Mouse (Mus musculus) adrenal gland (tissue): ENCODE results near the gene E330009J07Rik.

ENCODE experiments used
- intact Hi-C: fragments of 180-260 bp; cut with DNase I; formaldehyde crosslinking; loops from one replicate; pipeline ENCODE4 v1.15.1; 2025

Gene E330009J07Rik

DNA sequence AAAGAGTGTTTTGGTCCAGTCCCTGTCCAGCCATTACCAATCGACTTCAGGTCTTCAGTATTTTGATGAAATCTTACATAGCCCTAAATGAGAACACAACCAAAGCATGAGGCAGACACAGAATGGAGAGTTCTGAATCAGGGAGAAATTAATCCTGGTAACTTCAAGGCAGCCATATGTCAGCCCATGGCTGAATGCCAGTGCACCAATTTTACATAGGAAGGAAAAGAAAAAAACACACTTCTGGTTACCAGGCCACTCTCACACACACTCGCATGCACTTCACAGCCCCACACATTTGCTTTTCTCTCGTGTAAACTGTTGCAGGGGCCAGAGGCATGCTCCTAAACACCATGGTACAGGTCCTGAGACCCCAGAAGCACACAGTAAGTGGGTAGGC, 5.1 kb downstream of the E330009J07Rik start:
- intact Hi-C loops, result no loop called here

DNA sequence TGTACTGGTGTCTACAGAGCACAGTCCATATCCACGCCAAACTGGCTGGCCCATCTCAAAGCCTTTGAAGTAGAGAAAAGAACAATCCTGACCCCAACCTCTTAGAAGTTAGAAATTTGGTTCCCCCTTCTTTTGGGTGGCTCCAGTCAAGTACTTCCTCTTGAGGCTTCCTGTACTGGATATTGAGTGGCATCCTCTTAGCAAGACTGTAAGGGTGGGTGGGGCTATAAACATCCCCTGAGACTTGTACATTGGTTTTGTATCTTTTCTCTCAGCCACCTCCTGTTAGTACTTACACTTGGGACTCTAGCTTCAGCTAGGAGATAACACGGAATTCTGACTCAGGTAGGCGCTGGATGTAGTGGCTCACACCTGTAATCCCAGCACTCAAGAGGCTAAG, 5.7 kb downstream of the E330009J07Rik start:
- intact Hi-C loops, result no loop called here

DNA sequence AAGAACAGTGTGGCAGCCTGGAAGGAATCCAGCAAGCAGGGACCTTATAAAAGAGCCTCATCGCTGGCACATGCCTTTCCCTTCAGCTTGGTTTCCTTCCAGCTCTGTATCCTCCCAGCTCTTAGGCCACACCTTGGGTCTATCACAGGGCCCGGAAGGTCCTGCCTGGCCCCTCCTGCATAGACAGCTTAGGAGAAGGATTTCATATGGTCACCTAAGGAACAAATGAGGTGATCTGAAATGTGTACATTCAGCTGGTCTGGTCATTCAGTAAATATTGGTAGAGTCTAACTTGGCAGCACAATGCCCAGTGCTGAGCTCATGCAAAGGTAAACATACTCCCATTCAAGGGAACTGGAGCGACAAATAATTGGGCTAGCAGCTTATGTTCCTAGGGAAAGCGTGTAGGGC, 6.4 kb downstream of the E330009J07Rik start:
- intact Hi-C loops, result no loop called here

DNA sequence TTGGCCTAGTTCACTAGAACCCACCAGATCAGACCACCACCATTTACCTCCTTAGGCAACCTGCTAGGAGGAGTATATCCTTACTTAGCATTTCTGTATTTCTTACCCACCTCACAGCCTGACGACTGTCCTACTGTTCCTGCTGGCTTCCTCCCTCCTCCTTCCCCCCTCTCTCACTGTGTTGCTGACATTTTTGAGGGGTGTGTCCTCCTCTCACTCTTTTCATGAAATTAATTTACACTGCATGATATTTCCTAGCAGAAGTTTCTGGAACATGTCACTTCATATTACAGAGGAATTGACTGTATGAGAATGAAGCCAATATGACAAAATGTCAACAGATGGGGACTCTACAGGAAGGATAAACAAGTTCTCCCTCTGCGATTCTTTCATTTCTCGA, 7.2 kb downstream of the E330009J07Rik start:
- intact Hi-C loops, result no loop called here

DNA sequence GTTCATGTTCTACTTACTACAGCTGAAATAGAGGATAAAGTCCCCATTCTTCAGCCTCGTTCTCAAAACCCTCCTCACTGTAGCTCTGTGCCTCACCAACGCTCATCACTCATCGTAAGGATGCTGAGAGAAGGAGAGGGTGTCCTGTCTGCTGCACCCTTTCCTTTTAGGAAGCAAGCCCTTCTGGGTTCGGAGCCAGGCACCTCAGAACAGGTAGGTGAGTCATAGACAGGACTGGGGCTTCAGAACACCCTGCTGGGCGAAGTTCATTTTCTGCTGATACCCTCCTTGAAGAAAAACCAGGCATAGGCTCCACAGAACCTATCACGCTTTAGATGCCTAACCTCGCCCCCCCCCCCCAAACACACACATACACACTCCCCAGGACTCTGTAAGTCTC, 8.5 kb downstream of the E330009J07Rik start:
- intact Hi-C loops, result no loop called here

DNA sequence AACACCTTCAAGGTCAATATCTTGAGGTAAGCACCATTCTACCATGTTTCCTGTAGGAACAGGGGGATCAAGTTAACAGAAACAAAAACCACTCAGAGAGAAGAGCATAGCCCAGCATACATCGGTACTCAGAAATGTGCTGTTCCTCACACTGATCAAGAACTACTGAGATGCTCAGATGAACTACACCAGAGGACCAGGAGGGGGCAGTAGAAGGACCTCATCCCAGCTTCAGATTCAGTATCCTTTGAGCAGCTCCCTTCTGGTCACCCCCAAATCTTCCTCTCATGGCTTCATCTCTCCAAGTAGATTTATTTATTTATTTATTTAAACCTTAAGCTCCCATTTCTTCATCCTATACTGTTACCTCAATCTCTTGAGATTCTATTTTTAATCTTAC, 12.2 kb downstream of the E330009J07Rik start:
- intact Hi-C loops, result no loop called here

DNA sequence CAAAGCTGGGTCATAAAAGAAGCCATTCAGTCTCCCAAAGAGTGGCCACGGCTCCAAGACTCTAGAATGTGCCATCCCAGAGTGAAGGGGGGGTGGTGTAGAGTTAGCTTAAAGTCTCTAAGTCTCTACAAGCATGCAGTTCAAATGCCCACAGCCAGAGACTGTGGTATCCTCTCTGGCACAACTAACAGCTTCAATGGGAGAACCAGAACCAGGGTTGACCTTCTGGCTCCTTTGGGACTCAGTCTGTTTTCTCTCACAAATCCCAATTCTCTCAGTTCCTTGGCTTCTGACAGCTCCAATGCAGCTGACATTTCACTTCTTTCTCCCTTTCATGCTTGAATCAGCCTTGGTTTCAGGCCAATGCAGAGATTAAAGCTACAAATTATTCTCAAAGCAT, 12.9 kb downstream of the E330009J07Rik start:
- intact Hi-C loops, result no loop called here

DNA sequence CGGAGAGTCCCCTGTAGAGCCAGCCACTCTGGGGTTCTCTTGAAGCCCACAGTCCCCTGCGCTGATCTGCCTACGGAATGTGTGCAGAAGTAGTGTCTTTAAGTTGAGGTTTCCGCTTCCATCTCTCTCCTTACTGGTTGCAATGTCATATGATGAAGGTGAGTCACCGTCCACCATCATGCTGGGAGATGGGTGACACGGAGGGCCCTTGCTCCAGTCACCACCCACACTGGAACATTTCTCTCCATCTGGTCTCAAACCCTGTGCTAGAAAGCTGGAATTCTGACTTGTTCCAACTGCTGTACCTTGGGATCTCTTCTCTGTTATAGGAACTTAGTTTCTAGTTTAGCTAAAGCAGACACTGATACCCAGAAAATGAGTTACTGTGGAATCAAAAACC, 14.8 kb downstream of the E330009J07Rik start:
- intact Hi-C loops, result no loop called here

DNA sequence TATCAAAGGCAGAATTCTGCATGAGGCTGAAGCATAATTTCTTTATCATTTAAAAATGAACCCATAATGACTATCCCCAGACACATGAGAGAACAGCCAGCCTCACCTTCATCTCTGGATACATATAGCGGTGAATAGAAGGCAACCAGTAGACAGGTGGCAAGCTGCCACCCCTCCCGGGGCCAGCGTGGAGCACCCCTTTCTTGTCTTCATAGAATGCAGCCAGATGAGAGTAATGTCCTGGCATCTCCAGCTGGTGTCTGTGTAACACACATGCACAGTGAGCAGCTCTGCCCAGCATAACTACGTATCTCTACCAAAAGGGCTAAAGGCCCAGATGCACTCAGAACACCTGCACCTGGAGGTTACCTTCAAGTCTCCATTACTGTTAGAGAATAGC, 17.5 kb downstream of the E330009J07Rik start:
- intact Hi-C loops, result no loop called here

DNA sequence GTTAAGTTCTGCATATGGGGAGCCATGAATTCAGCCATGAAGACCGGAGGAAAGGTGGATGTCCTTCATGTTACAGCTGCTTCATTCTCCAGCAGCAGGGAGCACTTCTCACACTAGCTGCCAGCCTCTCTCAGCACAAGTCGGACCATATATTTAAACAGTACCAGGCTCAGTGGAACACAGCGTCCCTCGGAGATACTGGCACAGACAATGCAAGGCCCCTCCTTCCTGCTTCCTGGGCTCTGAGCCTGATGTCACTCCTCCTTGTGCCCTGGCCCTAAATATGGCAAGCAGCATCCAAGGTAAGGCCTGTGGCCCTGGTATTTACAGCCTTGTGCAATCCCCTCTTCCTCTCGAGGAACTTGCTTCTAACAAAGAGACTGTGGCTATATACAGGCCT, 20.1 kb downstream of the E330009J07Rik start:
- intact Hi-C loops, result no loop called here

DNA sequence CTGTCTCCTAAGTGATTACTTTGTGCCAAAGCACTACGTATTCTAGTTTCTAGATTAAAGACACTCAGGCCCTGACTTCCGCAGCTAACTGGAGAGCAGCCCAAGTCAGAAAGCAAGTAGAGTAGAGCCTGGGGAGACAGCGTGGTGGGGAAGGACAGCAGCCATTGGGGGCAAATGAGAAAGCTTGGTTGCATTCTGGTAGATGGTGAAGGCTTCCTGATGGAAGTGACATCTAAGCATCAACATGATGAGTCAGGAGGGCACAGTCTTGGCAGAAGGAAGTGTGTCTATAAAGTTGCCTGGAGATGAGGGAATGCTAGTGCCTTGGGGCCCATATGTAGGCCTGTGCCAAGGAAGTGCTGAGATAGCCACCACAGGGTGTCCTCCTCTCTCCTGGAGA, 22.4 kb downstream of the E330009J07Rik start:
- intact Hi-C loops, result no loop called here

DNA sequence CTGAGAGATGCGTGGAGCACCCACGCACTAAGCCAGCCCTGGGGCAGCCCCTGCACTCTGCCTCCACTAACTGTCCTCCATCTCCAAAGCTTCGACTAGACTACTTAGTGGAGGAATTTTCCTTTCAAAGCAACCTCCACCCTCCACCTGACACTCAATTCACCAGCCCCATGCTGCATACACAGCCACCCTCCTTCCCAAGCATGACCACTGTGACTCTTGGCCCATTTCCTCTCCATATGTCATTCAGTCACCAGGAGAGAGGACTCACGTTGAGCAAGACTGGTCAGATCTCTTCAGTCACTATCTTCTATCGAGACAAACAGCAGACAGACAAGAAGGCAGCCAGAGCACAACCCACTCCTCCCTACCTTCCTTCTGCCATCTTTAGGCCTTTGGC, 22.9 kb downstream of the E330009J07Rik start:
- intact Hi-C loops, result no loop called here

DNA sequence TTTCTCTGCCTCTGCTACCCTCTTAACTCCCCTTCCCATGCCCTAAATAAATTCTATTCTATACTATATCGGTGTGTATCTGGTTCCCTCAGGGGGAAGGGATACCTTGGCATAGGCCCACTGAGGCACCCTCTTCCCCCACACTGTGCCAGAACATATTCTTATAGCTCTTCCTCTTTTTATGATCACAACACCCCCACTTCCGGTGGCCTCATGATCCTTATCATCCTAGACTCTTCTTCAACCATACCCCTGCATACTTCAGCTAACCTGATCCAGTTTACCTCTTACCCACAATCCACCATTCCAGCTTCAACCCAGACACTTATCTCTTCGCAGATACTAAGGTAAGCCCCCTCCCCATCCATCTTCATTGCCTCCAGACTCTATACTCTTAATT, 24.9 kb downstream of the E330009J07Rik start:
- intact Hi-C loops, result no loop called here

DNA sequence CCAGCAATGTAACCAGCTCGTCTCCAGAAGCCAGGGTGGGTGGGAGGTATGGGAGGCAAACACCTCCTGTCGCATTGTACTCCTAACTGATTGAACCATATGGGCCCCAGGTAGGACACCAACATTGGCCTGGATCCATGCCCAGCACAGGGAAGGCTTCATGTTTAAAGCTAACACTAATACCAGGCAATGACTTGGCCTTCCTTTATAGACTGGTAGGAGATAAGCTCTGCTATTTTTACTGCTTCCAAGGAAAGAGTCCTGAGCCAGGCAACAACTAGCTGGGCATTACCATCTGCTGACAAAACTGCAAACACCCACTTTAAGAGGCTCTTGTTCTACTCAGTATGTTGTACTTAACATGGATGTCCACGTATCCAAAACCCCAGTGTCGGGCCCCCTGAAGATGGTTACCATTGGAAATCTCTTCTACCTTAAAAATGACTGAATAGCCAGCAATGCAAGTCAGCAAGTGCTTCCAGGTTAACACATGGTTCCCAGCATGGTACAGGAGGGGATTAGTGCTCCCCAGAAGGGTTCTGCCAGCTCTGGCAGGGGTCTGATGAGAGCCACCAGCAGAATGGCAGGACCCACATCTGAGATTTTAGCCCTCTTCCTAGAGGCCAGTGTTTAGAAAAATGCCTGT, 32.2 kb downstream of the E330009J07Rik start:
- intact Hi-C loops, result no loop called here

DNA sequence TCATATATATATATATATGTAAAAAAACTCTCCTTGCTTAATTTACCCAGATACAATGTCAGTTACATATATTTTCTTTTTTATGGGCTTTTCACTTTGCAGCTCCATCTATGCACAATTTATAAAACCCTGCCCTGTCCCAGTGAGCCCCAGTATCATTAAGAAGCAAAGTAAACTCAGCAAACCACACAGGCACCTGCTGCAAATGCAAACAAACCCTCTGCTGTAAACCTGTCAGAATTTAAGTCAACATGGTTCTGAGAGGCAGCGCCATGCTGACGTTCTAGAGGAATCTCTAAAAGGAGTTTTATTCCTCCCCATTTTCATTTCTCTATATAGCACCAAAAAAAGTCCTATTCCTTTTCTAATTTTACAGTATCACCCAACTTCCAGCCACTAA, 33.9 kb downstream of the E330009J07Rik start:
- intact Hi-C loops, result no loop called here

DNA sequence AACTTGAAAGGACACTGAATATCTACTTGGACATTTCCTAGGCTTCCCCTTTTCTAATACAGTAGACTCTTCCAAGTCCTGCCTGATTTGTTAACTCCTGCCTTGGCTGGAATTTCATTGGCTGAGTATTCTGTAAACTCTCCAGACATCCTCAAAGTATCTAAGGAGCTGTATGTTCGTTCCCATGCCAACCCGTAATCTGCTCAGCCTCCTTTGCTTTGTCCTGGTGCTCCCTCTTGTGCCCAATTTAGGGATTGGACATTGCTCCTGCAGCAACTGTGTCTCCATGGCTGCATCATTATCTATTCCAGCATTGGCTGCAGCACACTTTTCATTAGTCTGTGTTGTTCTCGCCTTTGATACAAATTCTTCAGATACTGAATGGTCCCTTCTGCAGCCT, 42.7 kb downstream of the E330009J07Rik start:
- intact Hi-C loops, result loop anchor here (2.0 to 5.0 kb wide), 2 partner anchors 41 to 156 kb away; no protein-coding TSS in a partner anchor

DNA sequence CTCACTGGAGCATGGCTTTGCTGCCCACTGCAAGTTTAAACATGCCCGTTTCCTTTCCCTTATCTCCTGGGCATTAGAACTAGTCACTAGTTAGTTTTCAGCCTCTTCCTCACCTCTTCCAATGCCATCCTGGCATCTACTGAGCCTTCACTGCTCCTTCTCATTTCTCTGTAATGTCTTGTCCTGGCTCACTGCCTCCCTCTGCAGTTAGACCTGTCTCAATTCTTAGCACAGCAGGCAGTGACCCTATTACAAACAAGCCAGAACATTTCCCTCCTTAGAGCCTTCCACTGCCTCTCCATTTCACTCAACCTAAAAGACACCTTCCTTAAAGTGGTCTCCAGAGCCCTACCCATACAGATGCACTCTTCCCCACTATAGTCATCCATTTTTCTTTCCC, 45.0 kb downstream of the E330009J07Rik start:
- intact Hi-C loops, result loop anchor here (5.0 kb wide), 1 partner anchor 39 kb away; no protein-coding TSS in a partner anchor

DNA sequence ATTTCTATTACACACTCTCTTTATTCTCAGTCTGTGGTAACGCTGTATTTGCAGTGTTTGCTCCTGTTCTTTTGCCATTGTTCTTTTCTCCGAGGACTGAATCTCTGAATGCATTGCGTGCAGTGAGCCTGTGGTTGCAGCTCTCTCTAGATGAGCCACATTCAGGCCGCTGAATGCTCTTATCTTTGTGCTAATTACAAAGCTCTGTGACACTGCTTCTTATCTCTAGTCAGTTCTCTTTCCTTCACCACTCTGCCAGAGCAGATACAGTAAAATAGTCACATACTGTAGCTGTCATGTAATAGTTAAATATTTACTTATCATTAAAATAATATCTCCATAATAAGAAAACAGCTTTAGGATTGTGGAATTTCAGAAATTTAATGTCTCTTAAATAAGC, 47.3 kb downstream of the E330009J07Rik start:
- intact Hi-C loops, result no loop called here

DNA sequence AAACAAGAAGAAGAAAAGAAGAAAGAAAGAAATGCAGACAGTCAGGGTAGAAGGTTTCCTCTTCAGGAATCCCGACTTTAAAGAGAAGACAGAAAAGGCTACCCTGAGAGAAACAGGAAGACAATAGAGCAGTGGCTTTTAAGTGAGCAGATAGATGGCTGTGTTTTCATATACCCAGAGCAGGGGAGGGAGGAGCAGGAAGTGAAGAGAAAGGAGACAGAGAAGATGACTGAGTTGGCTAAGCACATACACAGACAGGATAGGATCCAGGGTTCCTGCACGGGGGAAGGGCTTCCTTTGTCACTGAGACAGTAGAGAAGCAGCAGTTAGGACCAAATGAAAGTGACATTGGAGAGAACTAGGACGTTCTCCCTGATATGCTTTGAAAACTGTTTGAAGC, 50.3 kb downstream of the E330009J07Rik start:
- intact Hi-C loops, result no loop called here

DNA sequence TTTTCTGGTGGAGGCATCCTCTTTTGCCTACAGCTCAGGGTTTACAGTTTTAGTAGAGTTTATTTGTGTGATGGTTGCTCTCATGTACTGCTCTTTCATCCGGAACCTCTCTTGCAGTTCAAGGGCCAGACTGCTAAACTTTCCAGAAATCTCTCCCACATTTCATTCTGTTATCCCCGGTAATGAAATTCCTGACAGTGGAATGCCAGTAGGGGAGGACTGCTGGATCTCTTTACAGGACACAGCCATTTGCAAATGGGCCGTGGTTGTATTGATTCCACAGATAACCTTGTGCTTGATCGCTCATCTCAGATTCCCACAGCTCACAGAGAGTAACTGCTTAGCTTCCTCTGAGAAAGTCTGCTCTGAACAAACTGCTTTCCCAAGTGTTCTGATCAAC, 54.0 kb downstream of the E330009J07Rik start:
- intact Hi-C loops, result no loop called here

DNA sequence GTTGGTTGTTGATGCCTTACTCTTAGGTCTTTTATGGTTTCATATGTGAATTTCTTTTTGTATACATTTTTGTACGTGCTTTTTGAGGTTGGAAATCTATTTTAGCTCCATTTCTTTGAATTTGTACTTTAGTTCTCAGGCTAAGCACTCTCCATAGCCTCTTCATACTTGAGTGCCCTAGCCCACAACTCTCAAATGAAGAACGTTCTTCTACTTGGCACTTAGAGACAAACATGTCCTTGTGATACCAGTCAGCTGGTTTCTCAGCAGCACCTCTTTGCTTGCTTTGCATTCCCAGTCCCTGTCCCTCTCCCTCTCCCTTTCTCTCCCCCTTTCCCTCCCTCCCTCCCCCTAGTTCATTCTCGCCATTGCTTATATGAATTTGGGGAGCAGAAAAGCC, 55.8 kb downstream of the E330009J07Rik start:
- intact Hi-C loops, result no loop called here

DNA sequence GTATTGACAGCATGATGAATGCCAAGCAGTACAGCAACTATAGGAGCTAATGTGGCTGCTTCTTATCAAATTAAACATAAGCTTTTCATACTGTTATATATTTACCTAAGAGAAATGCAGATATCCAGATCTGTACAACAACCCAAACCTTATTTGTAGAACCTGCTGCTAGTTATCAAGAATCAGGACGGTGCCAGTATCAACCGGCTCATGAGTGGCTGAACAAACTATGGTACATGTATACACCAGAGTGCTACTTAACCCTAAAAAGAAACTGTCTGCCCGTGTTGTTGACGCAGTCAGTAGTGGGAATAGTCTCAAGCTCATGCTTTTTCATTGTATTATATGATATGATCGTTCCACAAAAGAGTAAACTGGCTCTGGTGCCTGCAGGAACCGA, 64.9 kb downstream of the E330009J07Rik start:
- intact Hi-C loops, result no loop called here

DNA sequence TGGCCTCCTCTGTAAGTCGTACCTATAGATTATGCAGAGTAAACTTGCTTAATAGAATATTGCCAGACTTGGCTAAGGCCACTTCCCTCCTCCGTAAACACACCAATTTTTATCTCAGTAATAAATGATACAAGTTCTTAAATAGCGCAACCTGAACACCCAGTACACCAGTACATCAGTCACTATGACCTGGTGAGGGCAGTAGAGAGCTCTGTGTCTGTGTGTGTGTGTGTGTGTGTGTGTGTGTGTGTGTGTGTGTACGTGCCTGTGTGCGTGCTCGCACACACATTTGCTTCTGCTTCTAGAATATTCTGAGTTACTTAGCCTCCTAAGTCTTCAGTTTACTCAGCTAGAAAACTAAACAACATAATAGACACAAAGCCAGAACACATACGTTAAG, 82.6 kb downstream of the E330009J07Rik start:
- intact Hi-C loops, result loop anchor here (5.0 kb wide), 1 partner anchor 39 kb away; no protein-coding TSS in a partner anchor
